Mouse (Mus musculus) lung, embryonic 15.5 days (tissue): ENCODE measurements at regions not wholly inside any gene's neighbourhood (a gene's known extent, or its start where the extent isn't known, plus 50 kb on each side); places are given as distances from the start of the nearest gene placed in this dataset.
A peak's percentile ranks its signal among the peaks of the same experiment; 100 is the strongest.

Experiments used
- ATAC-seq: fragments of 200-750 bp; cut with Nextera tagmentation; 2 replicates; pipeline ENCODE4 v1.8.0; 2017; ENCODE audit warnings: moderate number of reproducible peaks, borderline replicate concordance; ENCODE audit not compliant: low FRiP score, low TSS enrichment; ENCODE audit errors: extremely low read depth
- H3K27ac ChIP-seq: fragments of 300-500 bp; sonication (generic); 2 replicates; pipeline ENCODE4 v1.5.1; 2015; ENCODE audit warnings: moderate library complexity, mild to moderate bottlenecking, inconsistent platforms
- H3K27me3 ChIP-seq: fragments of 300-500 bp; sonication (generic); 2 replicates; pipeline ENCODE4 v1.6.1; 2015; ENCODE audit warnings: inconsistent platforms
- H3K36me3 ChIP-seq: fragments of 300-500 bp; sonication (generic); 2 replicates; pipeline ENCODE4 v1.6.1; 2015; ENCODE audit warnings: inconsistent platforms
- H3K4me1 ChIP-seq: fragments of 300-500 bp; sonication (generic); 2 replicates; pipeline ENCODE4 v1.6.1; 2015; ENCODE audit warnings: inconsistent platforms
- H3K4me2 ChIP-seq: fragments of 300-500 bp; sonication (generic); 2 replicates; pipeline ENCODE4 v1.6.1; 2015; ENCODE audit warnings: inconsistent platforms, mild to moderate bottlenecking, moderate library complexity
- H3K4me3 ChIP-seq: fragments of 300-500 bp; sonication (generic); 2 replicates; pipeline ENCODE4 v1.5.1; 2015; ENCODE audit warnings: mild to moderate bottlenecking, inconsistent platforms
- H3K9ac ChIP-seq: fragments of 300-500 bp; sonication (generic); 2 replicates; pipeline ENCODE4 v1.6.1; 2015; ENCODE audit warnings: inconsistent platforms
- H3K9me3 ChIP-seq: fragments of 300-500 bp; sonication (generic); 2 replicates; pipeline ENCODE4 v1.6.1; 2016; ENCODE audit warnings: inconsistent platforms
- WGBS: fragments of 180-500 bp; shearing (Covaris S2); methylation state at CpG from one replicate; pipeline ENCODE4 v1.1.7; 2015; 5-methylcytosine and 5-hydroxymethylcytosine counted together

GRCm38 (mm10) chr2:92740776-92741295, 141.3 kb downstream of the Chst1 start:
- Histone ChIP-seq H3K27me3 (no peaks in the 10 kb centered on the region), H3K9ac (no peak overlapping the region), H3K27ac (no peak overlapping the region)

GRCm38 (mm10) chr2:92742025-92742424, 142.5 kb downstream of the Chst1 start:
- no peaks in the 10 kb centered on the region for H3K27me3 ChIP-seq
- H3K27ac ChIP-seq, result peak overlapping the region; percentile 73
- H3K4me2 ChIP-seq, result peak overlapping the region; percentile 32
- H3K4me3 ChIP-seq, result no peak overlapping the region
- H3K4me1 ChIP-seq, result peaks cover 21% of the 10 kb centered on the region
- WGBS, result 20% methylated on average over 5 of the region's 5 CpGs
- no peak overlapping the region for H3K9ac ChIP-seq
- no peaks in the 10 kb centered on the region for H3K36me3 ChIP-seq
- H3K9me3 ChIP-seq, result no peaks in the 10 kb centered on the region
- ATAC-seq, result peak; percentile 87

More at GRCm38 (mm10) chr2:92740776-92741295, 141.3 kb downstream of the Chst1 start:
- Histone ChIP-seq H3K36me3 (no peaks in the 10 kb centered on the region), H3K4me1 (peaks cover 21% of the 10 kb centered on the region), H3K4me3 (no peak overlapping the region), H3K4me2 (no peak overlapping the region), H3K9me3 (no peaks in the 10 kb centered on the region)
- no peak for ATAC-seq
- 85% methylated on average over 4 of the region's 4 CpGs for WGBS

GRCm38 (mm10) chr2:92742671-92743070, 143.2 kb downstream of the Chst1 start:
- H3K27me3 ChIP-seq, result no peaks in the 10 kb centered on the region
- H3K4me3 ChIP-seq, result no peak overlapping the region
- peak overlapping the region; percentile 32 for H3K4me2 ChIP-seq
- H3K9ac ChIP-seq, result no peak overlapping the region
- peaks cover 27% of the 10 kb centered on the region for H3K4me1 ChIP-seq
- ATAC-seq, result no peak
- H3K27ac ChIP-seq, result peak overlapping the region; percentile 73
- no peaks in the 10 kb centered on the region for H3K36me3 ChIP-seq
- no peaks in the 10 kb centered on the region for H3K9me3 ChIP-seq

- Histone ChIP-seq H3K27me3 (no peaks in the 10 kb centered on the region), H3K4me3 (no peak overlapping the region), H3K4me2 (no peak overlapping the region), H3K9ac (no peak overlapping the region), H3K27ac (no peak overlapping the region), H3K9me3 (no peaks in the 10 kb centered on the region), H3K4me1 (peaks cover 27% of the 10 kb centered on the region), H3K36me3 (no peaks in the 10 kb centered on the region)
- WGBS, result 32% methylated on average over 5 of the region's 5 CpGs
- ATAC-seq, result no peak
Measured at GRCm38 (mm10) chr2:92743152-92743551, 143.6 kb downstream of the Chst1 start.

GRCm38 (mm10) chr2:92743911-92744310, 144.4 kb downstream of the Chst1 start:
- H3K9me3 ChIP-seq, result no peaks in the 10 kb centered on the region
- 72% methylated on average over 5 of the region's 5 CpGs for WGBS
- H3K27me3 ChIP-seq, result no peaks in the 10 kb centered on the region
- ATAC-seq, result no peak
- peaks cover 27% of the 10 kb centered on the region for H3K4me1 ChIP-seq
- H3K4me3 ChIP-seq, result no peak overlapping the region
- no peak overlapping the region for H3K4me2 ChIP-seq
- H3K9ac ChIP-seq, result no peak overlapping the region
- no peaks in the 10 kb centered on the region for H3K36me3 ChIP-seq
- H3K27ac ChIP-seq, result no peak overlapping the region

- 51% methylated on average over 2 of the region's 2 CpGs for WGBS
- Histone ChIP-seq H3K4me3 (no peak overlapping the region), H3K36me3 (no peaks in the 10 kb centered on the region), H3K4me1 (peaks cover 33% of the 10 kb centered on the region), H3K4me2 (no peak overlapping the region), H3K27ac (no peak overlapping the region), H3K9me3 (no peaks in the 10 kb centered on the region), H3K9ac (no peak overlapping the region), H3K27me3 (no peaks in the 10 kb centered on the region)
- no peak; the same call in 1 of the 2 replicates for ATAC-seq
Measured at GRCm38 (mm10) chr2:92747406-92747805, 147.9 kb downstream of the Chst1 start.

- no peaks in the 10 kb centered on the region for H3K27me3 ChIP-seq
- no peak for ATAC-seq
- H3K9ac ChIP-seq, result no peak overlapping the region
- H3K4me2 ChIP-seq, result no peak overlapping the region
- peaks cover 23% of the 10 kb centered on the region; the same call in 1 of the 2 replicates for H3K4me1 ChIP-seq
- no peaks in the 10 kb centered on the region for H3K9me3 ChIP-seq
- H3K27ac ChIP-seq, result peak overlapping the region; percentile 19; the same call in 1 of the 2 replicates
- 38% methylated on average over 4 of the region's 4 CpGs for WGBS
- H3K36me3 ChIP-seq, result no peaks in the 10 kb centered on the region
- H3K4me3 ChIP-seq, result no peak overlapping the region
Measured at GRCm38 (mm10) chr2:92750116-92750515, 150.6 kb downstream of the Chst1 start.

- Histone ChIP-seq H3K9ac (no peak overlapping the region), H3K4me3 (no peak overlapping the region), H3K27ac (peak overlapping the region; percentile 19; the same call in 1 of the 2 replicates), H3K4me2 (no peak overlapping the region), H3K4me1 (peaks cover 23% of the 10 kb centered on the region; the same call in 1 of the 2 replicates), H3K27me3 (no peaks in the 10 kb centered on the region), H3K9me3 (no peaks in the 10 kb centered on the region), H3K36me3 (no peaks in the 10 kb centered on the region)
- WGBS, result 28% methylated on average over 4 of the region's 4 CpGs
- 0 out of 2 replicates have a peak, but pooled peaks have one; percentile 29 for ATAC-seq
Measured at GRCm38 (mm10) chr2:92750672-92751071, 151.2 kb downstream of the Chst1 start.

- Histone ChIP-seq H3K4me2 (no peak overlapping the region), H3K36me3 (no peaks in the 10 kb centered on the region), H3K4me3 (no peak overlapping the region), H3K4me1 (peaks cover 23% of the 10 kb centered on the region; the same call in 1 of the 2 replicates), H3K9me3 (no peaks in the 10 kb centered on the region), H3K27me3 (no peaks in the 10 kb centered on the region), H3K27ac (no peak overlapping the region), H3K9ac (no peak overlapping the region)
- no peak for ATAC-seq
- 14% methylated on average over 8 of the region's 8 CpGs for WGBS
Measured at GRCm38 (mm10) chr2:92751256-92751655, 151.7 kb downstream of the Chst1 start.

- ATAC-seq, result no peak
- H3K9ac ChIP-seq, result no peak overlapping the region
- no peaks in the 10 kb centered on the region for H3K27me3 ChIP-seq
- no peak overlapping the region for H3K4me3 ChIP-seq
- no peak overlapping the region for H3K27ac ChIP-seq
- no peaks in the 10 kb centered on the region for H3K9me3 ChIP-seq
- peaks cover 23% of the 10 kb centered on the region; the same call in 1 of the 2 replicates for H3K4me1 ChIP-seq
- WGBS, result 89% methylated on average over 3 of the region's 3 CpGs
- H3K4me2 ChIP-seq, result no peak overlapping the region
- no peaks in the 10 kb centered on the region for H3K36me3 ChIP-seq
Measured at GRCm38 (mm10) chr2:92752156-92752555, 152.6 kb downstream of the Chst1 start.

- no peaks in the 10 kb centered on the region for H3K27me3 ChIP-seq
- no peak overlapping the region for H3K4me3 ChIP-seq
- no peaks in the 10 kb centered on the region for H3K36me3 ChIP-seq
- no peak overlapping the region for H3K4me2 ChIP-seq
- no peak overlapping the region for H3K27ac ChIP-seq
- H3K4me1 ChIP-seq, result peaks cover 17% of the 10 kb centered on the region; the same call in 1 of the 2 replicates
- no peak overlapping the region for H3K9ac ChIP-seq
- 74% methylated on average over 8 of the region's 8 CpGs for WGBS
- no peaks in the 10 kb centered on the region for H3K9me3 ChIP-seq
- ATAC-seq, result no peak
Measured at GRCm38 (mm10) chr2:92752794-92753193, 153.3 kb downstream of the Chst1 start.

GRCm38 (mm10) chr2:92754505-92755280, 155.2 kb downstream of the Chst1 start:
- Histone ChIP-seq H3K4me2 (no peak overlapping the region), H3K9ac (no peak overlapping the region), H3K4me3 (no peak overlapping the region), H3K9me3 (no peaks in the 10 kb centered on the region), H3K27ac (no peak overlapping the region), H3K36me3 (no peaks in the 10 kb centered on the region), H3K4me1 (peaks cover 17% of the 10 kb centered on the region; the same call in 1 of the 2 replicates), H3K27me3 (no peaks in the 10 kb centered on the region)
- no peak for ATAC-seq
- WGBS, result 66% methylated on average over 10 of the region's 10 CpGs
